Mouse (Mus musculus) large intestine, adult 2 months (tissue): Measurements from ENCODE around the gene Abraxas1. TPM values are rescaled to one million over a fixed set of nuclear protein-coding genes. Genes with fewer than 3 reads are reported as not detected.

ENCODE experiments used
- polyA plus RNA-seq: library from polyadenylated mRNA; depleted of rRNA; stranded (reverse); fragments of >200 nt; gene quantifications from 2 replicates; pipeline ENCODE4 v1.2.3, GENCODE M21; 2012; rRNA removed

The Abraxas1 gene
- polyA plus RNA-seq, 1 experiment: 3.3 TPM

Other genes with a start within 250 kb of the Abraxas1 start
- 2,125 and 2,622 TPM in 2 replicates for gene Plac8, start 248.7 kb downstream of the Abraxas1 start, polyA plus RNA-seq
- 46.8 and 56.9 TPM in 2 replicates for gene Coq2, start 145.8 kb downstream of the Abraxas1 start, polyA plus RNA-seq
- 5.8 and 7.5 TPM in 2 replicates for gene Hpse, start 101.2 kb downstream of the Abraxas1 start, polyA plus RNA-seq
- 5.5 and 5.9 TPM in 2 replicates for gene Helq, start 22.4 kb downstream of the Abraxas1 start, polyA plus RNA-seq
- gene Mrps18c, start 22.3 kb downstream of the Abraxas1 start, polyA plus RNA-seq: 23.2 and 34.4 TPM in 2 replicates
- 21.0 and 40.8 TPM in 2 replicates for gene Gpat3, start 24.7 kb upstream of the Abraxas1 start, polyA plus RNA-seq